Mouse (Mus musculus): ENCODE measurements around the gene Hoxa11. TPM values are rescaled to one million over a fixed set of nuclear protein-coding genes. Genes with fewer than 3 reads are reported as not detected.
A peak's percentile ranks its signal among the peaks of the same experiment; 100 is the strongest.

Gene Hoxa11
- polyA plus RNA-seq (2016; fragmentation: Nextera tagmentation; extraction: Ambion mirVana), result not detected in 2 replicates

GRCm38 (mm10) chr6:52245757-52246142 is at the start of gene Hoxa11:
TSS of gene Hoxa11 (minus strand) at chr6:52245810.
- H3K27me3 ChIP-seq (ENCODE audit: poor library complexity, severe bottlenecking), result peaks cover 100% of the 10 kb centered on the region
- no peak within 1 kb of the TSS for H3K4me3 ChIP-seq
- no peak for DNase-seq (ENCODE audit: extremely low spot score, low spot score)
- H3K36me3 ChIP-seq (replicated peaks), result no peaks in the 10 kb centered on the region
- peaks cover 12% of the 10 kb centered on the region for H3K4me1 ChIP-seq
- 1% methylated on average over 20 of the region's 20 CpGs for WGBS
- H3K27ac ChIP-seq, result no peak within 1 kb of the TSS
- no peaks in the 10 kb centered on the region for H3K9me3 ChIP-seq

- H3K9me3 ChIP-seq, result no peaks in the 10 kb centered on the region
- no peaks in the 10 kb centered on the region for H3K36me3 ChIP-seq (replicated peaks)
- peaks cover 10% of the 10 kb centered on the region for H3K4me1 ChIP-seq
- H3K4me3 ChIP-seq, result no peak overlapping the region
- peaks cover 95% of the 10 kb centered on the region for H3K27me3 ChIP-seq (ENCODE audit: poor library complexity, severe bottlenecking)
- no peak overlapping the region for H3K27ac ChIP-seq
- WGBS, result 73% methylated on average over 6 of the region's 6 CpGs
- no peak for DNase-seq (ENCODE audit: extremely low spot score, low spot score)
Measured at GRCm38 (mm10) chr6:52294616-52295015, 49.0 kb upstream of the Hoxa11 start.

- WGBS, result 50% methylated on average over 7 of the region's 7 CpGs
Measured at GRCm38 (mm10) chr6:52292328-52292727, 46.7 kb upstream of the Hoxa11 start.

GRCm38 (mm10) chr6:52291021-52291860 is 45.6 kb upstream of the Hoxa11 start:
- 2% methylated on average over 45 of the region's 45 CpGs for WGBS
- H3K27ac ChIP-seq, result no peak overlapping the region
- H3K9me3 ChIP-seq, result no peaks in the 10 kb centered on the region
- no peaks in the 10 kb centered on the region for H3K36me3 ChIP-seq (replicated peaks)
- H3K27me3 ChIP-seq (ENCODE audit: poor library complexity, severe bottlenecking), result peaks cover 98% of the 10 kb centered on the region
- peak overlapping the region; percentile 36 for H3K4me3 ChIP-seq
- peak; percentile 48 for DNase-seq (ENCODE audit: extremely low spot score, low spot score)
- H3K4me1 ChIP-seq, result peaks cover 10% of the 10 kb centered on the region

More at GRCm38 (mm10) chr6:52292328-52292727, 46.7 kb upstream of the Hoxa11 start:
- H3K4me3 ChIP-seq, result no peak overlapping the region
- H3K36me3 ChIP-seq (replicated peaks), result no peaks in the 10 kb centered on the region
- H3K9me3 ChIP-seq, result no peaks in the 10 kb centered on the region
- H3K4me1 ChIP-seq, result peaks cover 10% of the 10 kb centered on the region
- H3K27me3 ChIP-seq (ENCODE audit: poor library complexity, severe bottlenecking), result peaks cover 98% of the 10 kb centered on the region
- no peak for DNase-seq (ENCODE audit: extremely low spot score, low spot score)
- no peak overlapping the region for H3K27ac ChIP-seq

- no peak for DNase-seq (ENCODE audit: extremely low spot score, low spot score)
- Histone ChIP-seq H3K27ac (no peak overlapping the region), H3K36me3 (replicated peaks) (no peaks in the 10 kb centered on the region), H3K27me3 (ENCODE audit: poor library complexity, severe bottlenecking) (peaks cover 96% of the 10 kb centered on the region), H3K4me3 (no peak overlapping the region), H3K4me1 (peaks cover 10% of the 10 kb centered on the region), H3K9me3 (no peaks in the 10 kb centered on the region)
- WGBS, result 21% methylated on average over 12 of the region's 12 CpGs
Measured at GRCm38 (mm10) chr6:52290186-52290585, 44.6 kb upstream of the Hoxa11 start.

GRCm38 (mm10) chr6:52283896-52284295 is 38.3 kb upstream of the Hoxa11 start:
- Histone ChIP-seq H3K9me3 (no peaks in the 10 kb centered on the region), H3K36me3 (replicated peaks) (no peaks in the 10 kb centered on the region), H3K27ac (no peak overlapping the region), H3K4me3 (no peak overlapping the region), H3K27me3 (ENCODE audit: poor library complexity, severe bottlenecking) (peaks cover 89% of the 10 kb centered on the region), H3K4me1 (no peaks in the 10 kb centered on the region)
- 83% methylated on average over 5 of the region's 5 CpGs for WGBS
- DNase-seq (ENCODE audit: extremely low spot score, low spot score), result no peak

GRCm38 (mm10) chr6:52281084-52281483 is 35.5 kb upstream of the Hoxa11 start:
- no peak overlapping the region for H3K4me3 ChIP-seq
- WGBS, result 75% methylated on average over 12 of the region's 12 CpGs
- H3K27me3 ChIP-seq (ENCODE audit: poor library complexity, severe bottlenecking), result peaks cover 89% of the 10 kb centered on the region
- H3K9me3 ChIP-seq, result no peaks in the 10 kb centered on the region
- no peak for DNase-seq (ENCODE audit: extremely low spot score, low spot score)
- H3K36me3 ChIP-seq (replicated peaks), result no peaks in the 10 kb centered on the region
- no peak overlapping the region for H3K27ac ChIP-seq
- no peaks in the 10 kb centered on the region for H3K4me1 ChIP-seq

- 9% methylated on average over 5 of the region's 5 CpGs for WGBS
- H3K4me3 ChIP-seq, result no peak overlapping the region
- no peaks in the 10 kb centered on the region for H3K9me3 ChIP-seq
- H3K27me3 ChIP-seq (ENCODE audit: poor library complexity, severe bottlenecking), result peaks cover 99% of the 10 kb centered on the region
- no peak overlapping the region for H3K27ac ChIP-seq
- H3K4me1 ChIP-seq, result no peaks in the 10 kb centered on the region
- no peaks in the 10 kb centered on the region for H3K36me3 ChIP-seq (replicated peaks)
- DNase-seq (ENCODE audit: extremely low spot score, low spot score), result no peak
Measured at GRCm38 (mm10) chr6:52276920-52277319, 31.3 kb upstream of the Hoxa11 start.

- Histone ChIP-seq H3K36me3 (replicated peaks) (no peaks in the 10 kb centered on the region), H3K4me3 (no peak overlapping the region), H3K9me3 (no peaks in the 10 kb centered on the region), H3K27me3 (ENCODE audit: poor library complexity, severe bottlenecking) (peaks cover 99% of the 10 kb centered on the region), H3K27ac (no peak overlapping the region), H3K4me1 (no peaks in the 10 kb centered on the region)
- no peak for DNase-seq (ENCODE audit: extremely low spot score, low spot score)
- 1% methylated on average over 6 of the region's 6 CpGs for WGBS
Measured at GRCm38 (mm10) chr6:52276382-52276781, 30.8 kb upstream of the Hoxa11 start.

GRCm38 (mm10) chr6:52275563-52276280 is 30.1 kb upstream of the Hoxa11 start:
- DNase-seq (ENCODE audit: extremely low spot score, low spot score), result no peak
- Histone ChIP-seq H3K4me3 (no peak overlapping the region), H3K36me3 (replicated peaks) (no peaks in the 10 kb centered on the region), H3K4me1 (no peaks in the 10 kb centered on the region), H3K27me3 (ENCODE audit: poor library complexity, severe bottlenecking) (peaks cover 99% of the 10 kb centered on the region), H3K9me3 (no peaks in the 10 kb centered on the region), H3K27ac (no peak overlapping the region)
- 6% methylated on average over 8 of the region's 8 CpGs for WGBS

- Histone ChIP-seq H3K4me1 (no peaks in the 10 kb centered on the region), H3K27ac (no peak overlapping the region), H3K36me3 (replicated peaks) (no peaks in the 10 kb centered on the region), H3K9me3 (no peaks in the 10 kb centered on the region), H3K4me3 (no peak overlapping the region), H3K27me3 (ENCODE audit: poor library complexity, severe bottlenecking) (peaks cover 99% of the 10 kb centered on the region)
- under 1% methylated on average over 11 of the region's 11 CpGs for WGBS
- DNase-seq (ENCODE audit: extremely low spot score, low spot score), result no peak
Measured at GRCm38 (mm10) chr6:52274576-52274975, 29.0 kb upstream of the Hoxa11 start.

- Histone ChIP-seq H3K36me3 (replicated peaks) (no peaks in the 10 kb centered on the region), H3K27me3 (ENCODE audit: poor library complexity, severe bottlenecking) (peaks cover 100% of the 10 kb centered on the region), H3K4me1 (no peaks in the 10 kb centered on the region), H3K9me3 (no peaks in the 10 kb centered on the region), H3K27ac (no peak overlapping the region), H3K4me3 (no peak overlapping the region)
- no peak for DNase-seq (ENCODE audit: extremely low spot score, low spot score)
- 2% methylated on average over 22 of the region's 22 CpGs for WGBS
Measured at GRCm38 (mm10) chr6:52273656-52274280, 28.2 kb upstream of the Hoxa11 start.

Measured in forebrain, embryonic 10.5 days (tissue).